Mouse (Mus musculus) liver, adult 2 months (tissue): ENCODE data around the gene Ddi2.

ENCODE experiments used
- CTCF ChIP-seq: fragments of 200-500 bp; IDR thresholded peaks from 2 replicates; pipeline ENCODE4 v1.5.1; 2011; ENCODE audit warnings: low read depth, low read length, control low read depth
- POLR2A ChIP-seq: fragments of 200-500 bp; IDR thresholded peaks from 2 replicates; pipeline ENCODE4 v1.6.1; 2011; ENCODE audit warnings: low read length, control low read depth; ENCODE audit not compliant: insufficient read depth; ENCODE audit errors: extremely low read depth

- TF ChIP-seq CTCF (no peak), POLR2A (no peak)
Observed at GRCm38 (mm10) chr4:141688505-141688904, 34.7 kb downstream of the Ddi2 start.
